Mouse (Mus musculus): Measurements from ENCODE around the gene Traf1.

DNA sequence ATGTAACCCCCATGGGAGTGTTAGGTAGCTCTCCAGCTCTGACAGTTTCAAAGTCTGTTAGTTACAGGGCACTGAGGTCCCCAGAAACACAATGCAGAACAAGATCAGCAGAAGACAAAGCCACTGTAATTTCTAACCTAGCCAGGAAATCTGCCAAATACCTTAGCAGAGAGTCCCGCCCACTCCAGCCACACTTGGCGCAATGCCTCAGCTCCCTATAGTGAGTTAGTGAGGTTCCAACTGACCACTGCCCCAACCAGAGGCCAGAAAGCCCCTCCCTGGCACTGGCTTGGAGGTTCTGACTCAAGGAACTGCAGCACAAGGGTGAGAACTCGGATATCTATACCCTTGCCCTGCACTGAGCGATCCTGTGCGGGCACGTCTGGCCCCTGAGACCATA, 58.8 kb downstream of the Traf1 start:
- no peak for TF ChIP-seq CTCF (IDR thresholded peaks at IDR 0.05)
- no peak for TF ChIP-seq EP300 (IDR thresholded peaks at IDR 0.05; ENCODE audit: insufficient read depth, low read depth, low read length)
- no peak for TF ChIP-seq POLR2A (IDR thresholded peaks at IDR 0.05; ENCODE audit: insufficient read depth, low read depth, low read length)

Data from heart, adult 2 months (tissue).